Mouse (Mus musculus) intestine, embryonic 16.5 days (tissue): ENCODE results near the gene 2010111I01Rik. TPM values are rescaled to one million over a fixed set of nuclear protein-coding genes. Genes with fewer than 3 reads are reported as not detected.
A peak's percentile ranks its signal among the peaks of the same experiment; 100 is the strongest.
"Not testable (repeated sequence)": the region's sequence is repeated elsewhere in the genome, so short reads cannot be mapped to it uniquely, and the experiment has no call there.

Source experiments
- ATAC-seq: fragments of 200-750 bp; cut with Nextera tagmentation; 2 replicates; pipeline ENCODE4 v1.8.0; 2017; ENCODE audit warnings: moderate TSS enrichment, moderate library complexity
- H3K27ac ChIP-seq: fragments of 300-500 bp; sonication (generic); 2 replicates; pipeline ENCODE4 v1.5.1; 2014; ENCODE audit warnings: mild to moderate bottlenecking, low read length
- H3K27me3 ChIP-seq: fragments of 300-500 bp; sonication (generic); replicated peaks from 2 replicates; pipeline ENCODE4 v1.6.1; 2014; ENCODE audit warnings: low read length, control low read depth, mixed read lengths; ENCODE audit not compliant: control insufficient read depth, insufficient read depth
- H3K36me3 ChIP-seq: fragments of 300-500 bp; sonication (generic); 2 replicates; pipeline ENCODE4 v1.6.1; 2014; ENCODE audit warnings: low read length, control low read depth; ENCODE audit not compliant: control insufficient read depth, insufficient read depth
- H3K4me1 ChIP-seq: fragments of 300-500 bp; sonication (generic); 2 replicates; pipeline ENCODE4 v1.6.1; 2014; ENCODE audit warnings: low read length, control low read depth, mixed read lengths; ENCODE audit not compliant: control insufficient read depth, insufficient read depth
- H3K4me2 ChIP-seq: fragments of 300-500 bp; sonication (generic); 2 replicates; pipeline ENCODE4 v1.6.1; 2014; ENCODE audit warnings: low read depth, low read length, control low read depth
- H3K4me3 ChIP-seq: fragments of 300-500 bp; sonication (generic); 2 replicates; pipeline ENCODE4 v1.5.1; 2014; ENCODE audit warnings: mild to moderate bottlenecking, low read length
- H3K9ac ChIP-seq: fragments of 300-500 bp; sonication (generic); 2 replicates; pipeline ENCODE4 v1.6.1; 2014; ENCODE audit warnings: low read depth, low read length
- H3K9me3 ChIP-seq: fragments of 300-500 bp; sonication (generic); 2 replicates; pipeline ENCODE4 v1.6.1; 2016; ENCODE audit warnings: low read length, control low read depth; ENCODE audit not compliant: control insufficient read depth
- WGBS: fragments of 180-500 bp; shearing (Covaris S2); extraction: QIAGEN DNeasy Blood & Tissue Kit; methylation state at CpG from one replicate; pipeline ENCODE4 v1.1.7; 2014; 5-methylcytosine and 5-hydroxymethylcytosine counted together
- polyA plus RNA-seq: library from polyadenylated mRNA; unstranded; fragments of >200 nt; fragmentation: Nextera tagmentation; extraction: Ambion mirVana; gene quantifications from 2 replicates; pipeline ENCODE4 v1.2.1, GENCODE M21; 2015

The 2010111I01Rik gene
- polyA plus RNA-seq, 1 experiment from 2014 or later: 98.7 TPM

- Histone ChIP-seq H3K36me3 (no peaks in the 10 kb centered on the region), H3K27me3 (no peaks in the 10 kb centered on the region), H3K9me3 (no peaks in the 10 kb centered on the region), H3K4me2 (no peak overlapping the region), H3K27ac (no peak overlapping the region), H3K9ac (no peak overlapping the region), H3K4me1 (no peaks in the 10 kb centered on the region), H3K4me3 (no peak overlapping the region)
- no peak for ATAC-seq
Observed at GRCm38 (mm10) chr13:63216537-63216936, 251.8 kb downstream of the 2010111I01Rik start.

GRCm38 (mm10) chr13:63223026-63223770 is 258.5 kb downstream of the 2010111I01Rik start:
- no peak for ATAC-seq
- H3K4me3 ChIP-seq: no peak overlapping the region
- no peaks in the 10 kb centered on the region for H3K36me3 ChIP-seq
- H3K27me3 ChIP-seq: no peaks in the 10 kb centered on the region
- H3K9me3 ChIP-seq: no peaks in the 10 kb centered on the region
- no peak overlapping the region for H3K4me2 ChIP-seq
- H3K27ac ChIP-seq: no peak overlapping the region
- WGBS: 92% methylated on average over 7 of the region's 8 CpGs
- H3K4me1 ChIP-seq: no peaks in the 10 kb centered on the region
- H3K9ac ChIP-seq: no peak overlapping the region

- Histone ChIP-seq H3K9ac (no peak overlapping the region), H3K4me1 (no peaks in the 10 kb centered on the region), H3K27ac (no peak overlapping the region), H3K4me2 (no peak overlapping the region), H3K27me3 (no peaks in the 10 kb centered on the region), H3K4me3 (no peak overlapping the region), H3K36me3 (no peaks in the 10 kb centered on the region), H3K9me3 (no peaks in the 10 kb centered on the region)
- no peak for ATAC-seq
- 79% methylated on average over 8 of the region's 8 CpGs for WGBS
Observed at GRCm38 (mm10) chr13:63225796-63226583, 261.3 kb downstream of the 2010111I01Rik start.

GRCm38 (mm10) chr13:63227785-63228184 is 263.1 kb downstream of the 2010111I01Rik start:
- Histone ChIP-seq H3K27ac (no peak overlapping the region), H3K9me3 (no peaks in the 10 kb centered on the region), H3K36me3 (no peaks in the 10 kb centered on the region), H3K4me1 (peaks cover 16% of the 10 kb centered on the region), H3K4me3 (no peak overlapping the region), H3K4me2 (no peak overlapping the region), H3K27me3 (no peaks in the 10 kb centered on the region), H3K9ac (no peak overlapping the region)
- 82% methylated on average over 3 of the region's 3 CpGs for WGBS
- no peak for ATAC-seq

GRCm38 (mm10) chr13:63230955-63231701 is 266.4 kb downstream of the 2010111I01Rik start:
- WGBS: 48% methylated on average over 7 of the region's 7 CpGs
- Histone ChIP-seq H3K4me3 (no peak overlapping the region), H3K27me3 (no peaks in the 10 kb centered on the region), H3K9ac (no peak overlapping the region), H3K27ac (peak overlapping the region; percentile 87), H3K4me1 (peaks cover 27% of the 10 kb centered on the region), H3K4me2 (no peak overlapping the region; the same call in 1 of the 2 replicates), H3K36me3 (no peaks in the 10 kb centered on the region), H3K9me3 (no peaks in the 10 kb centered on the region)
- ATAC-seq: peak; percentile 66

GRCm38 (mm10) chr13:63231702-63232070 is 267.0 kb downstream of the 2010111I01Rik start:
- H3K4me2 ChIP-seq: no peak overlapping the region; the same call in 1 of the 2 replicates
- whole genome bisulfite sequencing: 10% methylated on average over 3 of the region's 3 CpGs
- H3K36me3 ChIP-seq: no peaks in the 10 kb centered on the region
- H3K9ac ChIP-seq: no peak overlapping the region
- H3K9me3 ChIP-seq: no peaks in the 10 kb centered on the region
- peak overlapping the region; percentile 87 for H3K27ac ChIP-seq
- H3K27me3 ChIP-seq: no peaks in the 10 kb centered on the region
- peaks cover 28% of the 10 kb centered on the region for H3K4me1 ChIP-seq
- ATAC-seq: peak; percentile 75
- H3K4me3 ChIP-seq: no peak overlapping the region

GRCm38 (mm10) chr13:63232558-63232957 is 267.9 kb downstream of the 2010111I01Rik start:
- Histone ChIP-seq H3K36me3 (no peaks in the 10 kb centered on the region), H3K4me1 (peaks cover 28% of the 10 kb centered on the region), H3K27ac (peak overlapping the region; percentile 75), H3K4me2 (no peak overlapping the region), H3K9ac (no peak overlapping the region), H3K27me3 (no peaks in the 10 kb centered on the region), H3K4me3 (no peak overlapping the region), H3K9me3 (no peaks in the 10 kb centered on the region)
- ATAC-seq: no peak
- 58% methylated on average over 2 of the region's 2 CpGs for WGBS

GRCm38 (mm10) chr13:63234520-63234919 is 269.8 kb downstream of the 2010111I01Rik start:
- H3K9me3 ChIP-seq, ATAC-seq, H3K27me3 ChIP-seq, H3K4me2 ChIP-seq, H3K36me3 ChIP-seq, H3K27ac ChIP-seq, H3K9ac ChIP-seq, H3K4me3 ChIP-seq: not testable (repeated sequence)
- peaks cover 39% of the 10 kb centered on the region for H3K4me1 ChIP-seq

- 78% methylated on average over 3 of the region's 3 CpGs for WGBS
- ATAC-seq: no peak
- H3K4me3 ChIP-seq: no peak overlapping the region
Observed at GRCm38 (mm10) chr13:63235551-63235950, 270.9 kb downstream of the 2010111I01Rik start.

More at GRCm38 (mm10) chr13:63235551-63235950, 270.9 kb downstream of the 2010111I01Rik start:
- Histone ChIP-seq H3K36me3 (no peaks in the 10 kb centered on the region), H3K4me2 (no peak overlapping the region), H3K27ac (no peak overlapping the region), H3K9me3 (no peaks in the 10 kb centered on the region), H3K27me3 (no peaks in the 10 kb centered on the region), H3K9ac (no peak overlapping the region), H3K4me1 (peaks cover 39% of the 10 kb centered on the region)
